Mouse (Mus musculus) stomach, postnatal 0 days (tissue): ENCODE results near the gene Gm10985. TPM values are rescaled to one million over a fixed set of nuclear protein-coding genes. Genes with fewer than 3 reads are reported as not detected.

Experiments used
- ATAC-seq: fragments of 200-750 bp; cut with Nextera tagmentation; 2 replicates; pipeline ENCODE4 v1.8.0; 2017; ENCODE audit not compliant: low FRiP score, low TSS enrichment
- DNase-seq: peaks from one replicate; pipeline ENCODE4 v3.0.0-alpha.2; 2016; ENCODE audit warnings: low spot score
- H3K27ac ChIP-seq: fragments of 300-500 bp; sonication (generic); replicated peaks from 2 replicates; pipeline ENCODE4 v1.5.1; 2014; ENCODE audit warnings: mild to moderate bottlenecking, control low read depth
- H3K27me3 ChIP-seq: fragments of 300-500 bp; sonication (generic); 2 replicates; pipeline ENCODE4 v1.6.1; 2014; ENCODE audit warnings: low read length; ENCODE audit not compliant: control insufficient read depth, insufficient read depth
- H3K36me3 ChIP-seq: fragments of 300-500 bp; sonication (generic); 2 replicates; pipeline ENCODE4 v1.6.1; 2014; ENCODE audit warnings: low read length, mixed read lengths; ENCODE audit not compliant: control insufficient read depth, insufficient read depth
- H3K4me1 ChIP-seq: fragments of 300-500 bp; sonication (generic); replicated peaks from 2 replicates; pipeline ENCODE4 v1.6.1; 2014; ENCODE audit warnings: antibody characterized with exemption; ENCODE audit not compliant: control insufficient read depth, insufficient read depth
- H3K4me2 ChIP-seq: fragments of 300-500 bp; sonication (generic); replicated peaks from 2 replicates; pipeline ENCODE4 v1.6.1; 2014; ENCODE audit warnings: low read depth, mild to moderate bottlenecking, control low read depth, moderate library complexity
- H3K4me3 ChIP-seq: fragments of 300-500 bp; sonication (generic); 2 replicates; pipeline ENCODE4 v1.5.1; 2014; ENCODE audit warnings: low read depth, low read length, control low read depth
- H3K9ac ChIP-seq: fragments of 300-500 bp; sonication (generic); 2 replicates; pipeline ENCODE4 v1.6.1; 2014; ENCODE audit warnings: mild to moderate bottlenecking, low read length, control low read depth, mixed read lengths
- H3K9me3 ChIP-seq: fragments of 300-500 bp; sonication (generic); 2 replicates; pipeline ENCODE4 v1.6.1; 2016; ENCODE audit warnings: low read length; ENCODE audit not compliant: control insufficient read depth
- CTCF ChIP-seq: IDR thresholded peaks from 2 replicates; pipeline ENCODE4 v1.5.1; 2016; ENCODE audit warnings: antibody characterized with exemption, low read depth, mild to moderate bottlenecking, moderate library complexity
- EP300 ChIP-seq: optimal IDR thresholded peaks from 2 replicates; pipeline ENCODE3; 2016; ENCODE audit warnings: antibody characterized with exemption
- whole genome bisulfite sequencing: fragments of 180-500 bp; shearing (Covaris S2); extraction: QIAGEN DNeasy Blood & Tissue Kit; methylation state at CpG from one replicate; pipeline ENCODE4 v1.1.7; 2014; 5-methylcytosine and 5-hydroxymethylcytosine counted together
- polyA plus RNA-seq: library from polyadenylated mRNA; unstranded; fragments of >200 nt; fragmentation: Nextera tagmentation; extraction: Ambion mirVana; gene quantifications from 2 replicates; pipeline ENCODE4 v1.2.1, GENCODE M21; 2015

The Gm10985 gene
- polyA plus RNA-seq, 1 experiment from 2014 or later: not detected

DNA sequence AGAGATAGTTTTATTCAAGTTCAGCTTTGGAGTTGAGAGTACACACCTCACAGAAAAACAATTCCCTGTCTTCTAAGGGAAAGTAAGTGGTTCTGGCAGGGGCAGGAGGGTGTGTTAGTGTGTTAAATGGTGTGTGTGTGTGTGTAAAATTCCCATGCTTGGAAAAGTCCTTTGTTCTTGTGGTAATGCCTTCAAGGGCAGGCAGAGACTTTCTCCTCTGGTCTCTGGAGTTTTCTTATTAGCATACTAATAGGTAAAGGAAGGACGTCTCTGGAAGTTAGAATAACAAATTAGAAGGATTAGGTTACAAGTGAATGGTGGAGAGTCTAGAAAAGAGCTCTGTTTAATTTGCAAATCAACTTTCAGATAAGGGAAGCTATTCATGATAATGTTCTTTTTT lies 24.4 kb downstream of the Gm10985 start:
- DNase-seq: no peak
- ATAC-seq: no peak
- H3K4me2 ChIP-seq: no peak overlapping the region
- H3K9me3 ChIP-seq: no peaks in the 10 kb centered on the region
- H3K9ac ChIP-seq: no peak overlapping the region
- H3K27ac ChIP-seq: 0 out of 2 replicates have a peak overlapping the region, but pooled peaks have one; percentile 8
- 3% methylated on average over 1 of the region's 1 CpGs for WGBS
- TF ChIP-seq CTCF (no peak), EP300 (no peak)
- H3K27me3 ChIP-seq: no peaks in the 10 kb centered on the region
- 0 out of 2 replicates have a peak, but pooled peaks cover 3% of the 10 kb centered on the region for H3K4me1 ChIP-seq
- H3K4me3 ChIP-seq: no peak overlapping the region
- H3K36me3 ChIP-seq: no peaks in the 10 kb centered on the region

DNA sequence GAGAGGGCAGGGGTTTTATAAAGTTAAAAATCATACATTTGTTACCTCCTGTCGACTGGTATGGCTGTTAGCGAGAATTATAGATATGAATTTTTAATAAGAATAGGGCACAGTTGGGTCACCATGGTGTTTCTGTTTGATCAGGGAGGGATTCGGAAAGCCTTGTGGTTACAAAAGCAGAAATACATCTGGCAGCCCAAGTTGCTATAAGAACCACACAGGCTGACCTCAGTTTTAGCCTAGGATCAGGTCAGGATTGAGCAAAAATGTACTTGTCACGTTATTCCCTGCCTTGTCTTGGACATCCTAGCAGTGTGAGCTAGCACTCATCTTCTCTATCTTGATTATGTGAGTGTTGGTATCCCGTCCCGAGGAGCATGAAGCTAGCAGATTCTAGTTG lies 25.6 kb downstream of the Gm10985 start:
- Histone ChIP-seq H3K9me3 (no peaks in the 10 kb centered on the region), H3K9ac (no peak overlapping the region), H3K4me3 (no peak overlapping the region), H3K27me3 (no peaks in the 10 kb centered on the region), H3K27ac (no peak overlapping the region), H3K4me2 (no peak overlapping the region), H3K36me3 (no peaks in the 10 kb centered on the region), H3K4me1 (0 out of 2 replicates have a peak, but pooled peaks cover 3% of the 10 kb centered on the region)
- WGBS: 68% methylated on average over 6 of the region's 6 CpGs
- ATAC-seq: no peak
- TF ChIP-seq EP300: no peak
- TF ChIP-seq CTCF: no peak
- DNase-seq: no peak

DNA sequence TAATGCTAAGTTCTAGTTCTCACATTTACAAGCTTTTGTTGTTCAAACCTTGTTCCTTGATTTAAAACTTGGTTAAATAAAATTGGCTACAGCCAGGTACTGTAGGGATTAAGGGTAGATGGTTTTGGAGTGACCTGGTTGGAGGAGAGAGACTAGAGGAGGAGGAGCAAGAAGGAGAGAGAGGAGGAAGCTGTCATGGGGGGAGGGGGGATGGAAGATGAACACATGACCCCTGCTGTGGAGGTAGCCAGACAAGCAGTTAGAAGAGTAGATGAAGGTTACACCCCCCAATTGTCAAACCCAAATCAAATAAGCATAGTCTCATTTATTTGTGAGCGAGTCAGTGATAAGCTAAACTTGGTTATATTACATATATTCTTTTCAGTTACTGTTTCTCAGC lies 26.7 kb downstream of the Gm10985 start:
- Histone ChIP-seq H3K36me3 (no peaks in the 10 kb centered on the region), H3K9ac (no peak overlapping the region), H3K27me3 (no peaks in the 10 kb centered on the region), H3K4me1 (0 out of 2 replicates have a peak, but pooled peaks cover 3% of the 10 kb centered on the region), H3K4me2 (no peak overlapping the region), H3K27ac (no peak overlapping the region), H3K4me3 (no peak overlapping the region), H3K9me3 (no peaks in the 10 kb centered on the region)
- no peak for ATAC-seq
- WGBS: 96% methylated on average over 1 of the region's 1 CpGs
- no peak for DNase-seq
- no peak for TF ChIP-seq EP300

DNA sequence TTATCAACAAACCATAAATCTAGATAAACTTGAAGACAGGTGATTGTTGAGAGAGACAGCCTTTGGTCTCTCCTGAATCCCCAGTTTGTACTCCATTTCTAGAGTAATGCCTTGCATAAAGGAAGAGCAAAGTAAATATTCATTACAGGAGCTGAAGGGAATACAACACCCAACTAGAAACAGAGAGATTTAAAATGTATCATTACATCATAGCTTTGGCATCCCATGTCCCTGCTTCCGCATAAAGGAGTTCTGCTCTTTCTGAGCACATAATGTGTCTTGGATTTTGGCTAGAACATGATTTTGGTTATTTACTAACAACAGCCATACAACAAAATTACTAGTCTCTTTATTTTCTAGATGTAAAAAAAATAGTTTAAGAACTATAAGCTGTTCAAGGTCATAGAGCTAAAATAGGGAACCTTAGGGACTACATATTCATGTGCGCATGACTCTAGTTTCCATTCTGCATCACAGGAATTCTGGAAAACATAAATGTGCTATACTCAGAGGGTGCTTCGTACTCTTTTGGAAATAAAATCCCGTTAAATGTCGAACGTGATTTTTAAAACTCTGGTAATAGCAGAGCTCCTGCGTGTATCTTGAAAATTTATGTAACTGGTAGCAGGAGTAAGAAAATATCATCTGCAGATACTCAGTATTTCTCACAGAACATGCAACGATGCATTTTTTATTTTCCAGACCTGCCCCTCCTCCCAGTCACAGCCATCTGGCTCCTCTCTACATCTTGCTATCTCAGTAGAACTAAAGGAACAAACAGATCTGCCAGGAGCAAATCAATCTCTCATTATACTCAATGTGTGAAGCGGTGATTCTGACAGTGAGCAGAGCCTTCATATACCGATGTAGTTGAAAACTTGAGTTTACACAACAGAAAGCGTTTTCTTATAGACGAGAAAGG lies 46.0 kb downstream of the Gm10985 start:
- Histone ChIP-seq H3K9ac (no peak overlapping the region), H3K9me3 (no peaks in the 10 kb centered on the region), H3K27ac (no peak overlapping the region), H3K4me3 (no peak overlapping the region), H3K4me2 (no peak overlapping the region), H3K4me1 (no peaks in the 10 kb centered on the region), H3K27me3 (no peaks in the 10 kb centered on the region), H3K36me3 (no peaks in the 10 kb centered on the region)
- no peak for DNase-seq
- WGBS: 72% methylated on average over 12 of the region's 12 CpGs
- ATAC-seq: no peak
- no peak for TF ChIP-seq EP300
- no peak for TF ChIP-seq CTCF

Other genes starting within 250 kb of the Gm10985 start
- gene Frem2, start 187.7 kb upstream of the Gm10985 start, polyA plus RNA-seq: 7.0 and 7.4 TPM in 2 replicates
- 150 and 163 TPM in 2 replicates for gene Ufm1, start 18.7 kb downstream of the Gm10985 start, polyA plus RNA-seq